Mouse (Mus musculus): Measurements from ENCODE around the gene Pabpn1l. TPM values are rescaled to one million over a fixed set of nuclear protein-coding genes. Genes with fewer than 3 reads are reported as not detected.

The Pabpn1l gene
- polyA plus RNA-seq, 1 experiment, result not detected

DNA sequence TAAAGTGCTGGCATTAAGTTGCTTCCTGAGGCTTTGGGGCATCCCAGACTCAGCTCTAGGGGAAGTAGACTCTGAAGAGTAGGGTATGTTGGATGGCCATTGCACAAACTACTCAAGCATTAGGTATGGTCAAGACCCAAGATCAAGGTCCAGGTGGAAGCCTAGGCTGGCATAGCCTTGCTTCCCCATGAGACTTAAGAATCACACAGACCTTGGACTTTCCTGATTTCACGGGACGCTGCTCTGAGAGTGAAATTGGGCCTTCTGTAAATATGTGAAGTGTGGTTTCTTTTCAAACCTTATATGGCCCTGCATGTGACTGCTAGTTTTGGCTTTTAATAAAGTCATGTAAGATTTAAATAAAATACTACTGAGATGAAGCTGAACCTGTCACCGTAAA lies 49.8 kb downstream of the Pabpn1l start:
- Histone ChIP-seq H3K4me1 (ENCODE audit: control insufficient read depth, insufficient read depth, low read length) (peaks cover 18% of the 10 kb centered on the region), H3K27ac (ENCODE audit: insufficient read depth, low read depth, low read length) (no peak overlapping the region), H3K4me3 (ENCODE audit: insufficient read depth, low read length) (no peak overlapping the region)
- TF ChIP-seq POLR2A (IDR thresholded peaks at IDR 0.05; ENCODE audit: borderline replicate concordance, low read depth, low read length), result no peak
- no peak for TF ChIP-seq CTCF (IDR thresholded peaks at IDR 0.05; ENCODE audit: low read depth, low read length)

DNA sequence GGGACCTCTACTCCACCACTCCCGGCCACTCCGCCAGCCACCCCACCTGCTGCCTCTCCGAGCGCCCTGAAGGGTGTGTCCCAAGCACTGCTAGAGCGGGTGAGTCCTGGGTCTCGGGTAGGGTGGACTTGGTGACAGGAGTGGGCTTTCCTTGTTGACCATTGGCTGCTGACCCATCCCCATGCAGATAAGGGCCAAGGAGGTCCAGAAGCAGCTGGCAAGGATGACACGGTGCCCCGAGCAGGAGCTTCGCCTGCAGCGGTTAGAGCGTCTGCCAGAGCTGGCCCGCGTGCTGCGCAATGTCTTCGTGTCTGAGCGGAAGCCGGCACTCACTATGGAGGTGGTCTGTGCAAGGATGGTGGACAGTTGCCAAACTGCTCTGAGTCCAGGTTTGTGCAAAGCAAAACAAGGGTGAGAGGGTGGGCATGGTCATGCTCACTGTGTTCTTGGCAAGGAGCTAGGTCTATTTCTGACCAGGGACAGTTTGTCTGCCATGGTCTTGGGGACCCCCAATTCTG lies 50.7 kb downstream of the Pabpn1l start:
- Histone ChIP-seq H3K4me3 (ENCODE audit: insufficient read depth, low read length) (no peak overlapping the region), H3K27ac (ENCODE audit: insufficient read depth, low read depth, low read length) (no peak overlapping the region), H3K4me1 (ENCODE audit: control insufficient read depth, insufficient read depth, low read length) (peaks cover 15% of the 10 kb centered on the region)
- TF ChIP-seq POLR2A (IDR thresholded peaks at IDR 0.05; ENCODE audit: borderline replicate concordance, low read depth, low read length) (no peak), CTCF (IDR thresholded peaks at IDR 0.05; ENCODE audit: low read depth, low read length) (no peak)

DNA sequence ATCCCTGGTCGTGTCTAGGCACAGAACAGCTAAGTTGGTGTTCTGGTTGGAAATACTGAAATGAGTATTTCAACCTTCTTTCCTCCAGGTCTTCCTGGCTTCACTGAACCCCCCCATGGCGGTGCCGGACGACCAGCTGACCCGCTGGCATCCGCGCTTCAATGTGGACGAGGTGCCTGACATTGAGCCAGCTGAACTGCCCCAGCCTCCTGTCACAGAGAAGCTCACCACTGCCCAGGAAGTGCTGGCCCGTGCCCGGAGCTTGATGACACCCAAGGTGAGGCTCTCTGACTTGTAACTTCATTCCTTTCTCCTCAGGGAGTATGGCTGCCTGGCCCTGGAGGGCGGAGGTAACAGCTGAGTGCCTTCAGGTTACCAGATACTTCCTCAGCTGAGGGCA lies 51.4 kb downstream of the Pabpn1l start:
- Histone ChIP-seq H3K4me1 (ENCODE audit: control insufficient read depth, insufficient read depth, low read length) (peaks cover 21% of the 10 kb centered on the region), H3K4me3 (ENCODE audit: insufficient read depth, low read length) (no peak overlapping the region), H3K27ac (ENCODE audit: insufficient read depth, low read depth, low read length) (no peak overlapping the region)
- TF ChIP-seq POLR2A (IDR thresholded peaks at IDR 0.05; ENCODE audit: borderline replicate concordance, low read depth, low read length) (no peak), CTCF (IDR thresholded peaks at IDR 0.05; ENCODE audit: low read depth, low read length) (no peak)

DNA sequence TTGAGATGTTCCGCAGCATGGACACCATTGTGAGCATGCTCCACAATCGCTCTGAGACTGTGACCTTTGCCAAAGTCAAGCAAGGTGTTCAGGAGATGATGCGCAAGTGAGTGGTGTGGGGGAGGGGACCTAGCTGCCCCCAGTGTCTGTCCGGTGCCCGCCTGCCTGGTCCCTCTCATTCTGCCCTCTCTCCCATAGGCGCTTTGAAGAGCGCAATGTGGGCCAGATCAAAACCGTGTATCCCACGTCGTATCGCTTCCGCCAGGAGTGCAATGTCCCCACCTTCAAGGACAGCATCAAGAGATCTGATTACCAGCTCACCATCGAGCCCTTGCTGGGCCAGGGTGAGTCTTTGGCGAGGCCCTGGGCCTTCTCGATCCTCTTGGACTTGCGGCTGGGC lies 52.5 kb downstream of the Pabpn1l start:
- no peak for TF ChIP-seq CTCF (IDR thresholded peaks at IDR 0.05; ENCODE audit: low read depth, low read length)
- TF ChIP-seq POLR2A (IDR thresholded peaks at IDR 0.05; ENCODE audit: borderline replicate concordance, low read depth, low read length), result no peak
- Histone ChIP-seq H3K27ac (ENCODE audit: insufficient read depth, low read depth, low read length) (no peak overlapping the region), H3K4me3 (ENCODE audit: insufficient read depth, low read length) (no peak overlapping the region), H3K4me1 (ENCODE audit: control insufficient read depth, insufficient read depth, low read length) (peaks cover 30% of the 10 kb centered on the region)

Other genes starting within 250 kb of the Pabpn1l start
- gene Zc3h18, start 246.1 kb downstream of the Pabpn1l start, polyA plus RNA-seq (2012; ENCODE audit: insufficient read depth, insufficient read length, missing spikeins), result 35.2 and 35.3 TPM in 2 replicates
- not detected in 2 replicates for gene Il17c, start 200.7 kb downstream of the Pabpn1l start, polyA plus RNA-seq (2012; ENCODE audit: insufficient read depth, insufficient read length, missing spikeins)
- gene Cyba, start 189.8 kb downstream of the Pabpn1l start, polyA plus RNA-seq (2012; ENCODE audit: insufficient read depth, insufficient read length, missing spikeins), result 973 and 1,035 TPM in 2 replicates
- gene Mvd, start 179.3 kb downstream of the Pabpn1l start, polyA plus RNA-seq (2012; ENCODE audit: insufficient read depth, insufficient read length, missing spikeins), result 9.6 and 12.3 TPM in 2 replicates
- not detected in 2 replicates for gene Snai3, start 162.0 kb downstream of the Pabpn1l start, polyA plus RNA-seq (2012; ENCODE audit: insufficient read depth, insufficient read length, missing spikeins)
- 62.2 and 68.2 TPM in 2 replicates for gene Rnf166, start 146.7 kb downstream of the Pabpn1l start, polyA plus RNA-seq (2012; ENCODE audit: insufficient read depth, insufficient read length, missing spikeins)
- 21.4 and 24.8 TPM in 2 replicates for gene Ctu2, start 146.6 kb downstream of the Pabpn1l start, polyA plus RNA-seq (2012; ENCODE audit: insufficient read depth, insufficient read length, missing spikeins)
- 32.1 and 36.2 TPM in 2 replicates for gene Piezo1, start 71.4 kb downstream of the Pabpn1l start, polyA plus RNA-seq (2012; ENCODE audit: insufficient read depth, insufficient read length, missing spikeins)
- 18.5 and 22.9 TPM in 2 replicates for gene Cdt1, start 54.7 kb downstream of the Pabpn1l start, polyA plus RNA-seq (2012; ENCODE audit: insufficient read depth, insufficient read length, missing spikeins)
- 187 and 203 TPM in 2 replicates for gene Aprt, start 45.8 kb downstream of the Pabpn1l start, polyA plus RNA-seq (2012; ENCODE audit: insufficient read depth, insufficient read length, missing spikeins)
- gene Galns, start 11.3 kb downstream of the Pabpn1l start, polyA plus RNA-seq (2012; ENCODE audit: insufficient read depth, insufficient read length, missing spikeins), result 32.8 and 36.7 TPM in 2 replicates
- 55.0 and 59.6 TPM in 2 replicates for gene Trappc2l, start 11.1 kb downstream of the Pabpn1l start, polyA plus RNA-seq (2012; ENCODE audit: insufficient read depth, insufficient read length, missing spikeins)
- 0.95 and 2.0 TPM in 2 replicates for gene Cbfa2t3, start 76.4 kb upstream of the Pabpn1l start, polyA plus RNA-seq (2012; ENCODE audit: insufficient read depth, insufficient read length, missing spikeins)
- gene Acsf3, start 152.7 kb upstream of the Pabpn1l start, polyA plus RNA-seq (2012; ENCODE audit: insufficient read depth, insufficient read length, missing spikeins), result 6.5 and 7.4 TPM in 2 replicates
- gene Cdh15, start 225.2 kb upstream of the Pabpn1l start, polyA plus RNA-seq (2012; ENCODE audit: insufficient read depth, insufficient read length, missing spikeins), result not detected in 2 replicates